In genomic region chr5:74190161-74190491, GRCm38 (mm10) we compare ENCODE assay signal across 8 mouse cellular contexts. TPM values are rescaled to one million over a fixed set of nuclear protein-coding genes. Genes with fewer than 3 reads are reported as not detected.
DNase-seq lines count a peak whose midpoint lies in the region; ATAC-seq and TF ChIP-seq lines count a peak whose summit lies in the region.
"Had no signal": no experiment of that assay in that cellular context is flagged by ENCODE, and none has a peak within 500 bp of the region (broad histone marks: within the 10 kb centered on the region; RNA-seq: fewer than 3 reads in every experiment).

No protein-coding gene starts in this region.

- no peak for ATAC-seq in monocyte, adult 5-6 weeks (replicated peaks; ENCODE audit: insufficient number of reproducible peaks, low FRiP score, low TSS enrichment, poor library complexity, severe bottlenecking)

- TF ChIP-seq POLR2A in lung, adult 2 months (IDR thresholded peaks at IDR 0.05; ENCODE audit: borderline replicate concordance, extremely low read depth, low read depth, low read length) = no peak
- no peak for TF ChIP-seq POLR2A in small intestine, adult 2 months (IDR thresholded peaks at IDR 0.05; ENCODE audit: low read depth, low read length)

- TF ChIP-seq CTCF in lung, adult 2 months (IDR thresholded peaks at IDR 0.05; ENCODE audit: insufficient read depth, low read length) = no peak
- TF ChIP-seq CTCF in small intestine, adult 2 months (IDR thresholded peaks at IDR 0.05; ENCODE audit: extremely low read depth, insufficient read length, insufficient replicate concordance, low read depth, low read length) = no peak

- no peaks in the 10 kb centered on the region for H3K27me3 ChIP-seq in small intestine, adult 2 months (ENCODE audit: control insufficient read depth, insufficient read depth, low read length)

- H3K4me3 ChIP-seq in lung, adult 2 months (replicated peaks; ENCODE audit: extremely low read depth, low read depth, low read length) = peak overlapping the region; percentile 14
- peak overlapping the region; percentile 15 for H3K4me3 ChIP-seq in small intestine, adult 2 months (ENCODE audit: low read depth, low read length)

- no peak for DNase-seq in lung, adult 2 months
- DNase-seq in lung, postnatal 25 days (ENCODE audit: low spot score) = no peak
- peak; percentile 89 for DNase-seq in fibroblast of lung, adult 2 months (ENCODE audit: low read depth)
- peak; percentile 37 for DNase-seq in heart, postnatal 25 days (ENCODE audit: low spot score)
- DNase-seq in right cerebral cortex, adult 18-20 months = no peak
- DNase-seq: cerebellum, adult 8-10 months had no signal

- H3K27ac ChIP-seq in small intestine, adult 2 months (ENCODE audit: insufficient read depth, low read depth, low read length) = no peak overlapping the region

- peaks cover 7% of the 10 kb centered on the region for H3K4me1 ChIP-seq in lung, adult 2 months (ENCODE audit: control insufficient read depth, insufficient read depth, low read length)
- peaks cover 11% of the 10 kb centered on the region; the same call in 1 of the 2 replicates for H3K4me1 ChIP-seq in small intestine, adult 2 months (ENCODE audit: control insufficient read depth, insufficient read depth, insufficient read length, low read length)

- H3K36me3 ChIP-seq in small intestine, adult 2 months (ENCODE audit: control insufficient read depth, insufficient read depth, low read length) = no peaks in the 10 kb centered on the region

- intact Hi-C loops in heart, postnatal 25 days (cut with DNase I) = loop anchor here (10.0 kb wide), 1 partner anchor 185 kb away; no protein-coding TSS in a partner anchor

- 34% methylated on average over 9 of the region's 9 CpGs for WGBS in lung, adult 2 months
- 8% methylated on average over 9 of the region's 9 CpGs for WGBS in small intestine, adult 2 months

RNA-seq across cellular contexts. Expression of gene Rasl11b, which starts 5.0 kb away (rescaled TPM):
- 32.3 and 37.9 TPM in 2 replicates for polyA plus RNA-seq in lung, adult 2 months (2012; rRNA removed)
- 10 to 100 TPM; 35.8 to 50.2 TPM for total RNA-seq in heart, postnatal 25 days (2021)
- 7.7 and 10.1 TPM in 2 replicates for polyA plus RNA-seq in small intestine, adult 2 months (2012; rRNA removed)
- total RNA-seq in monocyte, adult 5-6 weeks (2017) = 0.57 to 0.78 TPM in 2 of 3 replicates, not detected in the other

Comparison
In these comparisons a context has a peak if more than half of its experiments do, and no peak if none do; other contexts are left out.
1. DNase-seq: peak in fibroblast of lung, adult 2 months (single experiment) and heart, postnatal 25 days (single experiment); none in lung, adult 2 months (single experiment), lung, postnatal 25 days (single experiment) and right cerebral cortex, adult 18-20 months (single experiment).
2. RNA of gene Rasl11b, which starts 5.0 kb away (total RNA-seq): 35.8 to 50.2 TPM in heart, postnatal 25 days; 0.57 to 0.78 TPM in monocyte, adult 5-6 weeks; every median in the first group is over 10 times any median in the second.